Mouse (Mus musculus) hindbrain, postnatal 0 days (tissue): ENCODE data around the gene Mfge8. TPM values are rescaled to one million over a fixed set of nuclear protein-coding genes. Genes with fewer than 3 reads are reported as not detected.
A peak's percentile ranks its signal among the peaks of the same experiment; 100 is the strongest.

Experiments used
- ATAC-seq: fragments of 200-750 bp; cut with Nextera tagmentation; 2 replicates; pipeline ENCODE4 v1.8.0; 2017; ENCODE audit warnings: mild to moderate bottlenecking, moderate TSS enrichment, moderate library complexity
- DNase-seq: peaks from one replicate; pipeline ENCODE4 v3.0.0-alpha.2; 2015; ENCODE audit warnings: low spot score
- H3K27ac ChIP-seq: fragments of 300-500 bp; sonication (generic); 2 replicates; pipeline ENCODE4 v1.5.1; 2014; ENCODE audit warnings: mild to moderate bottlenecking
- H3K27me3 ChIP-seq: fragments of 300-500 bp; sonication (generic); 2 replicates; pipeline ENCODE4 v1.6.1; 2014; ENCODE audit warnings: low read length, mixed read lengths; ENCODE audit not compliant: insufficient read depth
- H3K36me3 ChIP-seq: fragments of 300-500 bp; sonication (generic); 2 replicates; pipeline ENCODE4 v1.6.1; 2014; ENCODE audit warnings: low read length, mixed read lengths; ENCODE audit not compliant: insufficient read depth
- H3K4me1 ChIP-seq: fragments of 300-500 bp; sonication (generic); 2 replicates; pipeline ENCODE4 v1.6.1; 2014; ENCODE audit warnings: antibody characterized with exemption, low read length, mixed read lengths; ENCODE audit not compliant: insufficient read depth
- H3K4me2 ChIP-seq: fragments of 300-500 bp; sonication (generic); 2 replicates; pipeline ENCODE4 v1.6.1; 2014; ENCODE audit warnings: low read depth, mild to moderate bottlenecking, low read length, moderate library complexity, mixed read lengths
- H3K4me3 ChIP-seq: fragments of 300-500 bp; sonication (generic); 2 replicates; pipeline ENCODE4 v1.5.1; 2014; ENCODE audit warnings: low read length
- H3K9ac ChIP-seq: fragments of 300-500 bp; sonication (generic); replicated peaks from 2 replicates; pipeline ENCODE4 v1.6.1; 2014; ENCODE audit warnings: mild to moderate bottlenecking, low read length, moderate library complexity, mixed read lengths
- H3K9me3 ChIP-seq: fragments of 300-500 bp; sonication (generic); 2 replicates; pipeline ENCODE4 v1.6.1; 2016; ENCODE audit warnings: low read length, mixed read lengths
- CTCF ChIP-seq: IDR thresholded peaks from 2 replicates; pipeline ENCODE4 v1.5.1; 2016; ENCODE audit warnings: antibody characterized with exemption, control low read depth, low read depth
- WGBS: fragments of 180-500 bp; shearing (Covaris S2); extraction: QIAGEN DNeasy Blood & Tissue Kit; methylation state at CpG from one replicate; pipeline ENCODE4 v1.1.7; 2014; 5-methylcytosine and 5-hydroxymethylcytosine counted together
- polyA plus RNA-seq: library from polyadenylated mRNA; unstranded; fragments of >200 nt; fragmentation: Nextera tagmentation; extraction: Ambion mirVana; gene quantifications from 2 replicates; pipeline ENCODE4 v1.2.1, GENCODE M21; 2015
- total RNA-seq: library from RNA; depleted of rRNA; stranded (reverse); fragments of >200 nt; gene quantifications from 2 replicates; pipeline ENCODE4 v1.2.3, GENCODE M21; 2014

Mfge8 gene
- total and polyA plus RNA-seq, 2 experiments from 2014 or later: 306 TPM

DNA sequence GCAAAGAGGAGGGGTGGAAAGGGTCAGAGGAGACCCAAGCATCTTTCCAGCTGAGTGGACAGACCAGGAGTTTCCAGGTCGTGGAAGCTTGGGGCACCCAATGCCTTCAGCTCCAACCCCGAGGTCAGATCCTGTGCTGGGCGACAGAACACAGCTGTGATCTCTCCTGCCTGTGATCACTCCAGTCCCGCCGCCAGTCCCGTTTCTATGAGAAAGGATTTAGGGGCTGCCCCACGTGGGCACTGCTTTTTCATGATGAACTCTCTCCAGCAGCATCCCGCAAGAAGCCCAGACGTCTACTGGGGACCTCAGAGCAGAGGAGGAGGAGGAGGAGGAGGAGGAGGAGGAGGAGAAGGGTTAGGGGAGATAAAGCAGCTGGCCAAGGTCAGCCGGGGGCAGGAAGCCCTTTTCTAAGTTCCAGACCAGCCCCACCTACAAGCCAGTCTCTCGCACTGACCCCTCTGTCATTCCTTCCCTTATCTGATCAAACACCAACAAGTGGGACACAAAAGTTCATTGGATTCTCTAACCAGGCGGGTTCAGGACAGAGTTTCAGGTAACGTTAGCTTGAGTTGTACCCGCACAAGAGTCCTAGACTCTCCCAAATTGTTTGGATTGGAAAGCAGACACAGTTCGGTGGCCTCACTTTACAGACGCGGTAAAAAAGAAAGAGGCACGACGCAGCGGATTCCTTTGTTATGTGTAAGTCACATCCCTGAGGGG is 768 bp downstream of the Mfge8 start:
- H3K9me3 ChIP-seq: no peaks in the 10 kb centered on the region
- WGBS: 5% methylated on average over 20 of the region's 20 CpGs
- peak overlapping the region; percentile 53 for H3K9ac ChIP-seq
- no peaks in the 10 kb centered on the region for H3K36me3 ChIP-seq
- DNase-seq: no peak
- H3K4me2 ChIP-seq: peak overlapping the region; percentile 74
- peak overlapping the region; percentile 23; the same call in 1 of the 2 replicates for H3K27ac ChIP-seq
- H3K4me1 ChIP-seq: no peaks in the 10 kb centered on the region
- no peak for ATAC-seq
- no peaks in the 10 kb centered on the region for H3K27me3 ChIP-seq
- TF ChIP-seq CTCF: no peak
- peak overlapping the region; percentile 54 for H3K4me3 ChIP-seq

DNA sequence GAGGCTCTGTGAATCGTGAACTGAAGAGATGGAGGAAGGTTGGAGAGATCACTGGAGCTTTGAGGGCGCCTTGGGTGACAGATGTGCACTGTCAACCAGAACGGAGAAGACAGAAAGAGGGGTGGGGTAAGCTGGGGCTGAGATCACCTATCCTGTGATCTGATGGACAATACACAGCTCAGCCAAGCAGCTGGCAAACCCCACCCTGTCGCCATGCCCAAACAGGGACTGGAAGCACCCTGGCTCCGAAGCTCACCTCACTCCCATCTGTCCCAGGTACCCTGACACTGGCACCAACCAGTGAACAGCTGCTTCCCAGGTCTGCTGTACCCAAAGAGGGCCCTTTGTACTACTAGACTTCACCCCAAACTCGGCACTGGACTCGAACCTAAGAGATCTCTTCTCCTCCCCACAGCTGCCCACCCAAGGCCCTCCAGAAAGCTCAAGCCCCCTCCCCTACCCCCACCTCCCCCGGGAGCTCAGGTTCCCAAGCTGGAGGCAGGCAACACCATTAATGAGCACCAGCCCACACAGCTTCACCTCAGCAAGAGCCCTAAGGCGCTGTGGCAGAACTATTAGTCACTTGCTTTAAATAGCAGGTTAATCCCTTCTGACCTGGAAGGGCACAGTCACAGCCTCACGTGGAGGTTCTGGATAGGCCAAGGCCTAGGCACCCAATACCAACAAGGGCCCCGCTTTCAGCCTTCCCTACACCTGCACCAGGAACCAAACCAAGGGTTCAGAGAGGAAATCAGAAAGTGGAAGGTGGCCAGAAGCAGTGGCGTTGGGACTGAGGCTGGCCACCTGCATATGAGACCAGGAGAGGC is 1.6 kb downstream of the Mfge8 start:
- Histone ChIP-seq H3K9me3 (no peaks in the 10 kb centered on the region), H3K4me3 (peak overlapping the region; percentile 54), H3K4me2 (peak overlapping the region; percentile 74), H3K4me1 (no peaks in the 10 kb centered on the region), H3K27ac (no peak overlapping the region), H3K36me3 (no peaks in the 10 kb centered on the region), H3K27me3 (no peaks in the 10 kb centered on the region), H3K9ac (peak overlapping the region; percentile 53; the same call in 1 of the 2 replicates)
- no peak for DNase-seq
- 59% methylated on average over 12 of the region's 12 CpGs for WGBS
- TF ChIP-seq CTCF: no peak
- ATAC-seq: no peak

DNA sequence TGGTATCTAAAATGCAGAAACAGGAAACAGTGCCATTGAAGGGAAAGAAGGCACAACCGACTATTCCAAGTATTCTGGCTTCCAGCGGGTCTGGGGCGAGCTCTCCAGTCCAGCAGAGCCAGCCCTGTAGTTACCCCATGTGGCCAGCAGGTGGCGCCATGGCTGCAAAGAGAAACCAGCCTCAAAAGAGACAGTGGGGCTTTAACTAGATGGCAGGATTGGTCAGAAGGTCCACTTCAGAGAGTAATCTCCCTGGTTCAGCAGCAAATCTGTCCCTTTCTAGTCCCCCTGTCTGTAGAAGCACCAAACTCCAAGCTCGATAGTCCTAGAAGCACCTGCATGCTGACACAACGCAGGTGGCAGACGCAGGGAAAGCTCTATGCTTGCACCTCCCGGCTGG is 8.0 kb downstream of the Mfge8 start:
- 25% methylated on average over 8 of the region's 8 CpGs for WGBS
- Histone ChIP-seq H3K27ac (no peak overlapping the region), H3K4me1 (no peaks in the 10 kb centered on the region), H3K36me3 (no peaks in the 10 kb centered on the region), H3K9ac (0 out of 2 replicates have a peak overlapping the region, but pooled peaks have one; percentile 9), H3K4me2 (no peak overlapping the region), H3K9me3 (no peaks in the 10 kb centered on the region), H3K27me3 (no peaks in the 10 kb centered on the region), H3K4me3 (no peak overlapping the region)
- DNase-seq: peak; percentile 88
- ATAC-seq: peak; percentile 61; the same call in 1 of the 2 replicates
- peak; percentile 99 for TF ChIP-seq CTCF

DNA sequence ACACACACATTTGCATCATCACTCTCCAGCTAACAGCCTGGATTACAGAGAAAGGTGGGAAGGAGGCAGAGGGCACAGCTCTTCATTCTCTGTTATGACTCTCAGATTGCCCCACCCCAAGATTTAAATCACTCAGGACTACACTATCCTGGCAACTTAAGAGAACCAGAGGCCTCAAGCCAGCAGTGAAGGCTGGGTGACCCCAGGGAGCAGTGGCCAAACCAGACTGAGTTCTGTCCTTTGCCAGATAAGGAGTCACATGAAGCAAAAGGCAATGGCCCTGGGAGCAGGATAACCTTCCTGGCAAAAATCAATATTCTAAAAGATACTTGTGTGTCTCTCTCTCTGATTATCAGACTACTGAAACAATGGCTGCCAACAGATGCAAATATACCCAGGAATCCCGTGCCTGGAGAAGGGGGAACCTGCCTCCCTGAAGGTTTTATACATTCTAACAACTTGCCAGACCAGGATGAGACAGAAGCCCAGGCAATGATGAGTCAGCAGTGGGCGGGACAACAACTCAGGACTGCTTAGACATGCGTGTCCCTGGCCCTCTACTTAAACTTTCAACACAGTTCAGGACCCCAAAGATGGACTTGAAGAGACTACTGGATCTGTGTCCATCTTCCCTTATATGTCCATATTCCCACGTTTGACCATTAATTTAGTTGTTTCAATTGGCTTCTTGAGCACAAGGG is 8.8 kb downstream of the Mfge8 start:
- no peaks in the 10 kb centered on the region for H3K27me3 ChIP-seq
- no peak overlapping the region for H3K27ac ChIP-seq
- 56% methylated on average over 4 of the region's 4 CpGs for WGBS
- TF ChIP-seq CTCF: no peak
- 0 out of 2 replicates have a peak, but pooled peaks cover 4% of the 10 kb centered on the region for H3K36me3 ChIP-seq
- H3K9me3 ChIP-seq: no peaks in the 10 kb centered on the region
- H3K4me2 ChIP-seq: no peak overlapping the region
- no peak for DNase-seq
- H3K4me1 ChIP-seq: no peaks in the 10 kb centered on the region
- ATAC-seq: no peak
- H3K4me3 ChIP-seq: no peak overlapping the region
- H3K9ac ChIP-seq: no peak overlapping the region

DNA sequence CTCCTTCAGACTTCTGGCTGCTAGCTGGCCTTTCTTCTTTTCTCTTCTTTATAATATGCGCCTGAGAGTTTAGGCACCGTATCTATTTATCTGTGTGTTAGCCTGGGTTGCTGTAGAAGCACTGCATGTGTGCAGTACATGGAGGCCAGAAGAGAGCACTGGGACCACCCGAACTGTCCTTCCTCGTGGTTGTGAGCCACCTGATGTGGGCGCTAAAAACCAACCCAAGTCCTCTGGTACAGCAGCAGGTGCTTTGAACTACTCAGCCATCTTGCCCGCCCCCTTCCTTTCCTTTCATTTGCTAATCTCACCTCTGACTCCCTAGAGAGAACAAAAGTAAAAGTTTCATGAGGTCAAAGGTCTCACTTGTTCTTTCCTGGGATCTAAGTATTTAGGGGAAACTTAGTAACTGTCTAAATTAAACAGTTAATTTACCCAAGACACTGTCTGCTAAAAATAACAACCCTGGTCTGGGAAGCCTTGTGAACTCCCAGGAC is 9.5 kb downstream of the Mfge8 start:
- H3K4me2 ChIP-seq: no peak overlapping the region
- 59% methylated on average over 6 of the region's 6 CpGs for WGBS
- H3K9me3 ChIP-seq: no peaks in the 10 kb centered on the region
- DNase-seq (no peak), ATAC-seq (no peak)
- no peak overlapping the region for H3K4me3 ChIP-seq
- H3K4me1 ChIP-seq: no peaks in the 10 kb centered on the region
- H3K27me3 ChIP-seq: no peaks in the 10 kb centered on the region
- H3K27ac ChIP-seq: no peak overlapping the region
- no peak for TF ChIP-seq CTCF
- no peak overlapping the region for H3K9ac ChIP-seq
- H3K36me3 ChIP-seq: 0 out of 2 replicates have a peak, but pooled peaks cover 4% of the 10 kb centered on the region

DNA sequence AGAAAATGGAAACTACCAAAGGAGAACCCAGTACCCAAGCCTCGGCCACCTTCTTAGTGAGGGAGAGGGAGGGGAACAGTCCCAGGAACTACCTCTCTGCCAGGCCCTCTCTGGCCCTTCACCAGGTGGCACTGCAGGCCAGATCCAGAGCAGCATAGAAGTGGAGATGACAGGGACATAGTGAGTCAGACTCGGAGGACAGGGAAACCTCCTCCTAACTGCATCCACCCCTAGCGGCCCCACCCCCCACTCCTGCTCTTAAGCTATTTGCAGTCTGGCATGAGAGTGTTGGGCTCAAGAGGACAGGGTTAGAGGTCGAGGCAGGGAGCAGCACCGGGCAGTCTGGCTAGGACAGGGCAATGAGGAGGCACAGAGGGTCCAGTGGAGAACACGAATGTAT is 15.5 kb downstream of the Mfge8 start:
- Histone ChIP-seq H3K9me3 (no peaks in the 10 kb centered on the region), H3K9ac (no peak overlapping the region), H3K4me1 (0 out of 2 replicates have a peak, but pooled peaks cover 4% of the 10 kb centered on the region), H3K4me2 (no peak overlapping the region), H3K4me3 (no peak overlapping the region), H3K27me3 (no peaks in the 10 kb centered on the region), H3K36me3 (0 out of 2 replicates have a peak, but pooled peaks cover 4% of the 10 kb centered on the region), H3K27ac (no peak overlapping the region)
- DNase-seq: no peak
- WGBS: 36% methylated on average over 6 of the region's 6 CpGs
- TF ChIP-seq CTCF: peak; percentile 41
- ATAC-seq: no peak
